Mouse (Mus musculus) lung, postnatal 0 days (tissue): ENCODE data around the gene Cadps2.

Experiments used
- CTCF ChIP-seq: IDR thresholded peaks from 2 replicates; pipeline ENCODE4 v1.5.1; 2016; ENCODE audit warnings: antibody characterized with exemption, mild to moderate bottlenecking
- EP300 ChIP-seq: IDR thresholded peaks from 2 replicates; pipeline ENCODE4 v1.6.1; 2016; ENCODE audit warnings: antibody characterized with exemption, mild to moderate bottlenecking, control low read depth

GRCm38 (mm10) chr6:23386711-23387110 lies 452.5 kb downstream of the Cadps2 start:
- no peak for TF ChIP-seq CTCF
- TF ChIP-seq EP300 = no peak
